Mouse (Mus musculus) embryo, embryonic 9.5 days (tissue): ENCODE measurements at regions not wholly inside any gene's neighbourhood (a gene's known extent, or its start where the extent isn't known, plus 50 kb on each side); places are given as distances from the start of the nearest gene placed in this dataset.

Source experiments
- DNase-seq: peaks from one replicate; pipeline ENCODE4 v3.0.0-alpha.2; 2017; ENCODE audit errors: extremely low spot score

DNA sequence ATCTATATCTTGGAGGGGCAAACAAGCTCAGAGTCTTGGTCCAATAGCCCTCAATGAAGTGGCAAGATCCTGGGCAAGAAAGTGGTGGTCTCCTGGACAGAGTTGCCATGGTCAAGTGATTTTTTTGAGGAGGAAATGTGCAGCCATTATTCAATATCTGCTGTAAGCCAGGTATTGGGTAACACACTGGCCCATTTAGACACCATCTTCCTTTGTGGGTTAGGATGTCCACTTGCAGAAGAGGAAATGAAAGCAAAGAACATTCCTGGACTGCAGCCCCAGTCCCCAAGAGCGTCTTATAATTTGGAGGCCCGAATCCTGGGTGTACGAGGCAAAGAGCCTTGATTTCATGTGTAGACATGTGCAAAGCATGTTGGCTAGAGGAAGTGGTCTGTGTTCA is 56.3 kb upstream of the Pitx1 start:
- DNase-seq: no peak

DNA sequence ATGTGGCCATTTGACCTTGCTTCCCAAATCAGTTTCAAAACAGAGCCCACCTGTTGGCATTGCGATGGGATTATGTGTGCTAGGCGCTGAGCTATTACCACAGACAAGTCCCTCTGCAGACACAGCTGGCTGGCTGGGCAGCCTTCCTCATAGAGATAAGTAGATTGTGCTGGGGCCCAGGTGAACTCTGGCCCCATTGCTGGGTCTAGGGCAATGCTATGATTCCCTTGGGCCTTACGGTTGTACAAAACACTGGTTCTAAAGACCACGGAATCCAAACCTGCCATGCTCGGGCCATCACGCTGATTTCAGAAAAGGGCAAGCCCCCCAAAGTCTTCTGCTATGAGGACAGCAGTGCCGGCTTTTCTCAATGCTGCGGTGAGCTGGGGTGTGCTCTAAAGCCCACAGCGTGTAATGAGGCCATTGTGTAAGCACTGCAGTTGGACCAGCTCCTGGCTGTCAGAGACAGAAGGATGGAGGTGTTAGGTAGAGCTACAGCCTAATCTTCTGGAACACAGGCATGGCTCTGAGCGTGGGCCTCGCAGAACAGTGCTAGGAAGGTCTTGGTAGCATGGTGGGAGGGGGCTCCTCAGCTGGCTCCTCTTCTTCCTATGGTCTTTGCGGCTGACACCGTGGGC is 51.2 kb upstream of the Pitx1 start:
- no peak for DNase-seq
